Mouse (Mus musculus) limb, embryonic 14.5 days (tissue): ENCODE measurements around the gene Gm11985. TPM values are rescaled to one million over a fixed set of nuclear protein-coding genes. Genes with fewer than 3 reads are reported as not detected.
A peak's percentile ranks its signal among the peaks of the same experiment; 100 is the strongest.

Experiments used
- ATAC-seq: fragments of 200-750 bp; cut with Nextera tagmentation; 2 replicates; pipeline ENCODE4 v1.8.0; 2017; ENCODE audit warnings: low read depth, moderate number of reproducible peaks, moderate TSS enrichment; ENCODE audit not compliant: low FRiP score
- DNase-seq: peaks from one replicate; pipeline ENCODE4 v3.0.0-alpha.2; 2015; ENCODE audit warnings: low spot score
- H3K27ac ChIP-seq: fragments of 300-500 bp; sonication (generic); replicated peaks from 2 replicates; pipeline ENCODE4 v1.5.1; 2014; ENCODE audit warnings: low read depth, mild to moderate bottlenecking, low read length, moderate library complexity, mixed read lengths
- H3K27me3 ChIP-seq: fragments of 300-500 bp; sonication (generic); 2 replicates; pipeline ENCODE4 v1.6.1; 2014; ENCODE audit warnings: low read length, mixed read lengths; ENCODE audit not compliant: control insufficient read depth, insufficient read depth
- H3K36me3 ChIP-seq: fragments of 300-500 bp; sonication (generic); 2 replicates; pipeline ENCODE4 v1.6.1; 2014; ENCODE audit warnings: mild to moderate bottlenecking, low read length, moderate library complexity, mixed read lengths; ENCODE audit not compliant: control insufficient read depth, insufficient read depth
- H3K4me1 ChIP-seq: fragments of 300-500 bp; sonication (generic); 2 replicates; pipeline ENCODE4 v1.6.1; 2014; ENCODE audit warnings: antibody characterized with exemption, low read length, mixed read lengths; ENCODE audit not compliant: control insufficient read depth, insufficient read depth
- H3K4me2 ChIP-seq: fragments of 300-500 bp; sonication (generic); replicated peaks from 2 replicates; pipeline ENCODE4 v1.6.1; 2014; ENCODE audit warnings: low read depth, mild to moderate bottlenecking, low read length, moderate library complexity; ENCODE audit not compliant: severe bottlenecking
- H3K4me3 ChIP-seq: fragments of 300-500 bp; sonication (generic); replicated peaks from 2 replicates; pipeline ENCODE4 v1.5.1; 2014; ENCODE audit warnings: low read length
- H3K9ac ChIP-seq: fragments of 300-500 bp; sonication (generic); 2 replicates; pipeline ENCODE4 v1.6.1; 2014; ENCODE audit warnings: mild to moderate bottlenecking, low read depth, low read length, moderate library complexity; ENCODE audit not compliant: severe bottlenecking
- H3K9me3 ChIP-seq: fragments of 300-500 bp; sonication (generic); 2 replicates; pipeline ENCODE4 v1.6.1; 2016; ENCODE audit warnings: low read length; ENCODE audit not compliant: control insufficient read depth
- POLR2A ChIP-seq: fragments of 200-500 bp; IDR thresholded peaks from 2 replicates; pipeline ENCODE4 v1.8.0; 2012; ENCODE audit warnings: inconsistent platforms, mild to moderate bottlenecking, moderate library complexity, borderline replicate concordance; ENCODE audit not compliant: insufficient read depth, insufficient read length; ENCODE audit errors: extremely low read depth
- WGBS: fragments of 180-500 bp; shearing (Covaris S2); extraction: QIAGEN DNeasy Blood & Tissue Kit; methylation state at CpG from one replicate; pipeline ENCODE4 v1.1.7; 2014; 5-methylcytosine and 5-hydroxymethylcytosine counted together
- polyA plus RNA-seq, 2 experiments: library from polyadenylated mRNA; depleted of rRNA in 1 of 2; stranded (reverse) in 1 of 2; unstranded in 1 of 2; fragments of >200 nt; fragmentation: Nextera tagmentation in 1 of 2; extraction: Ambion mirVana in 1 of 2; gene quantifications; 2 replicates each; pipeline versions ENCODE4 v1.2.1 to v1.2.3; 2012 to 2014

Gm11985 gene
- polyA plus RNA-seq, 2 experiments: 0.06 TPM; not detected in 1

GRCm38 (mm10) chr11:7164416-7164815 lies 24.0 kb downstream of the Gm11985 start:
- no peak overlapping the region for H3K9ac ChIP-seq
- no peaks in the 10 kb centered on the region for H3K27me3 ChIP-seq
- no peaks in the 10 kb centered on the region for H3K9me3 ChIP-seq
- DNase-seq (no peak), ATAC-seq (no peak)
- no peak overlapping the region for H3K4me2 ChIP-seq
- H3K36me3 ChIP-seq: no peaks in the 10 kb centered on the region
- 87% methylated on average over 4 of the region's 4 CpGs for WGBS
- no peak overlapping the region for H3K27ac ChIP-seq
- peaks cover 13% of the 10 kb centered on the region for H3K4me1 ChIP-seq
- no peak for TF ChIP-seq POLR2A
- H3K4me3 ChIP-seq: no peak overlapping the region

- Histone ChIP-seq H3K4me1 (peaks cover 15% of the 10 kb centered on the region), H3K27ac (no peak overlapping the region), H3K4me3 (no peak overlapping the region), H3K9me3 (no peaks in the 10 kb centered on the region), H3K36me3 (no peaks in the 10 kb centered on the region), H3K9ac (no peak overlapping the region), H3K27me3 (no peaks in the 10 kb centered on the region), H3K4me2 (no peak overlapping the region)
- no peak for TF ChIP-seq POLR2A
- DNase-seq (no peak), ATAC-seq (no peak)
- WGBS: 78% methylated on average over 8 of the region's 8 CpGs
Observed at GRCm38 (mm10) chr11:7161502-7162174, 26.7 kb downstream of the Gm11985 start.

- Histone ChIP-seq H3K27me3 (no peaks in the 10 kb centered on the region), H3K4me3 (no peak overlapping the region), H3K36me3 (no peaks in the 10 kb centered on the region), H3K27ac (peak overlapping the region; percentile 48; the same call in 1 of the 2 replicates), H3K4me1 (peaks cover 15% of the 10 kb centered on the region), H3K9me3 (no peaks in the 10 kb centered on the region), H3K4me2 (no peak overlapping the region), H3K9ac (no peak overlapping the region)
- DNase-seq (peak; percentile 61), ATAC-seq (peak; percentile 75)
- 73% methylated on average over 4 of the region's 4 CpGs for WGBS
- TF ChIP-seq POLR2A: no peak
Observed at GRCm38 (mm10) chr11:7160637-7161101, 27.7 kb downstream of the Gm11985 start.

- no peak overlapping the region for H3K4me2 ChIP-seq
- H3K4me3 ChIP-seq: no peak overlapping the region
- no peak overlapping the region for H3K9ac ChIP-seq
- H3K9me3 ChIP-seq: no peaks in the 10 kb centered on the region
- TF ChIP-seq POLR2A: no peak
- peak overlapping the region; percentile 68 for H3K27ac ChIP-seq
- no peaks in the 10 kb centered on the region for H3K36me3 ChIP-seq
- no peaks in the 10 kb centered on the region for H3K27me3 ChIP-seq
- WGBS: 81% methylated on average over 6 of the region's 6 CpGs
- DNase-seq: no peak
- ATAC-seq: no peak
- H3K4me1 ChIP-seq: peaks cover 15% of the 10 kb centered on the region
Observed at GRCm38 (mm10) chr11:7160146-7160545, 28.2 kb downstream of the Gm11985 start.

- Histone ChIP-seq H3K4me2 (no peak overlapping the region), H3K9ac (no peak overlapping the region), H3K9me3 (no peaks in the 10 kb centered on the region), H3K27ac (no peak overlapping the region), H3K27me3 (no peaks in the 10 kb centered on the region), H3K4me3 (no peak overlapping the region), H3K4me1 (peaks cover 15% of the 10 kb centered on the region), H3K36me3 (no peaks in the 10 kb centered on the region)
- WGBS: 84% methylated on average over 6 of the region's 6 CpGs
- DNase-seq: no peak
- no peak for ATAC-seq
- TF ChIP-seq POLR2A: no peak
Observed at GRCm38 (mm10) chr11:7158196-7158595, 30.2 kb downstream of the Gm11985 start.
